Mouse (Mus musculus): ENCODE measurements around the gene Ubp1. TPM values are rescaled to one million over a fixed set of nuclear protein-coding genes. Genes with fewer than 3 reads are reported as not detected.

Gene Ubp1
- polyA plus RNA-seq, 1 experiment from 2014 or later = 42.0 TPM

Other genes with a start within 250 kb of the Ubp1 start
- gene Pdcd6ip, start 222.7 kb upstream of the Ubp1 start, polyA plus RNA-seq (2015; fragmentation: Nextera tagmentation; extraction: Ambion mirVana) = 38.9 and 42.5 TPM in 2 replicates
- 8.7 and 9.3 TPM in 2 replicates for gene Clasp2, start 189.5 kb upstream of the Ubp1 start, polyA plus RNA-seq (2015; fragmentation: Nextera tagmentation; extraction: Ambion mirVana)
- 0.41 and 0.61 TPM in 2 replicates for gene Fbxl2, start 115.3 kb downstream of the Ubp1 start, polyA plus RNA-seq (2015; fragmentation: Nextera tagmentation; extraction: Ambion mirVana)
- gene Susd5, start 126.2 kb downstream of the Ubp1 start, polyA plus RNA-seq (2015; fragmentation: Nextera tagmentation; extraction: Ambion mirVana) = 0.04 TPM in 1 of 2 replicates, not detected in the other